Mouse (Mus musculus): ENCODE data around the gene Tap1. TPM values are rescaled to one million over a fixed set of nuclear protein-coding genes. Genes with fewer than 3 reads are reported as not detected.

The Tap1 gene
- polyA plus RNA-seq, 1 experiment from 2014 or later: 4.2 TPM

DNA sequence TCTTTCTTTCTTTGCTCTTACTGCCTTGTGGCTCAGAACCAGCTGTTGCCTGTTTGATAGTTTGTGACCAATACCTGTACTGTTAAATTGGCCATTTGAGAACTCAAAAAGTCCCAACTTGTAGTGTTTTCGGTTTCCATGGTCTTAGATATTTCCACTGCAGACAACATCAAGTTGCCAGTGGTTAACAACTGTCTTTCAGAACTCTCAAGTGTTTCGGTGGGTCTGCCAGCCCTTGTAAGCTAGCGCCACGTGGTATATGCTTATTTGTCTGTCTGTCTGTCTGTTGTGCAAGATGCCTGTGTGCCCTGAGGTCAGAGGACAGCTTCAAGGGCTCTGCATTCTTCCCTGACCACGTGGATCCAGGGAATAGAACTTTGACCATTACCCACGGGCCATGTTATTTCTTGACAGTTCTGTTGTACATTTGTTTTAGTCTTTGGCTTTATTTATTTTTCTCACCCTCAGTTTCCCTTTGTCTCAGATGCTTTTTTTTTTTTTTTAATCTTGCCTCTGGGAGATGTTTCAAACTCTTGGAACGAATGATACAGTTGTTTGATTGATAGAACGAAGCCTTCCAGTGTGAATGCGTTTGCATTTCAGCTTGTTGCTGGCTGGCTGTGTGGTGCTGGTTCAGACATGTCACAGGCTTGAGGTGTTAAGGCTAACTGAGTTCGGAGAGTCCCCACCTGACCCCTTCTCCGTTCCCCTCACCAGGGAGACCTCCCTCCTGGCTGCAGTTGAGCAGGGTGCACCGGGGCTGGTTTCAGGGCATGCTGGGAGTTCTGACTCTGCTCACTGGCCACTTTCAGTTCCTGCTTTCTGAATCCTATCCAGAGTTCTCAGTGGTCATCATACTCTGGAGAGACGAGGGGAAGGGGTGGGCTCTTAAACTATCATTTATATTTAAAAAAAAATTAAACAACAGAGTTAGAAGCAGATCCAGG is 7.2 kb upstream of the Tap1 start:
- H3K9ac ChIP-seq: no peak overlapping the region
- H3K9me3 ChIP-seq (replicated peaks): no peaks in the 10 kb centered on the region
- 0 out of 2 replicates have a peak, but pooled peaks cover 1% of the 10 kb centered on the region for H3K27me3 ChIP-seq
- H3K4me2 ChIP-seq: no peak overlapping the region
- H3K27ac ChIP-seq (replicated peaks): no peak overlapping the region
- no peaks in the 10 kb centered on the region for H3K36me3 ChIP-seq (replicated peaks)
- peaks cover 7% of the 10 kb centered on the region; the same call in 1 of the 2 replicates for H3K4me1 ChIP-seq (replicated peaks)
- WGBS (ENCODE audit: insufficient replicate concordance): 47% methylated on average over 13 of the region's 13 CpGs
- H3K4me3 ChIP-seq (replicated peaks): no peak overlapping the region
- ATAC-seq (ENCODE audit: insufficient read depth): no peak

GRCm38 (mm10) chr17:34183564-34184219 is 3.7 kb upstream of the Tap1 start:
- 51% methylated on average over 15 of the region's 15 CpGs for WGBS (ENCODE audit: insufficient replicate concordance)

DNA sequence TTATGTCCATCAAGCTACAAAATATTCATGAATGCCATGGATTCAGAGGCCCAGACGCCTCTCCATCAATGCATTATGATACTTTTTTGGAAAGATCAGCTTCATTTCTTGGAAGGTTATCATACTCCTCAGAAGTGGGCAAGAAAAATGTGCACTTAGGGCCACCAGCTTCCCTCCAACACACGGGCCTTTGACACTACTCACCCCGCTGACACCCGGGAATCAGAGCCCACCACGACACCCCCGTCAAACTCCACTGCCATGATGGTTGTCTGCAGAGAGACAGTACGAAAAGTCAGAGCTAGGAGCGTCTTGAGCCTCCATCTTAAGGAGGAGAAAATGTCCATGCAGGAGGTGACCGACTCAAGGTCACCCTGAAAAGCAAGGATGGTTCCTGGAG is 1.8 kb upstream of the Tap1 start:
- Histone ChIP-seq H3K36me3 (replicated peaks) (no peaks in the 10 kb centered on the region), H3K27ac (replicated peaks) (no peak overlapping the region), H3K4me3 (replicated peaks) (no peak overlapping the region), H3K9ac (no peak overlapping the region), H3K27me3 (peaks cover 26% of the 10 kb centered on the region), H3K4me1 (replicated peaks) (peaks cover 27% of the 10 kb centered on the region), H3K9me3 (replicated peaks) (no peaks in the 10 kb centered on the region), H3K4me2 (no peak overlapping the region)
- no peak for ATAC-seq (ENCODE audit: insufficient read depth)
- WGBS (ENCODE audit: insufficient replicate concordance): 73% methylated on average over 9 of the region's 9 CpGs

More at GRCm38 (mm10) chr17:34183564-34184219, 3.7 kb upstream of the Tap1 start:
- Histone ChIP-seq H3K27ac (replicated peaks) (no peak overlapping the region), H3K9me3 (replicated peaks) (no peaks in the 10 kb centered on the region), H3K9ac (no peak overlapping the region), H3K27me3 (peaks cover 22% of the 10 kb centered on the region), H3K4me1 (replicated peaks) (peaks cover 29% of the 10 kb centered on the region), H3K4me3 (replicated peaks) (no peak overlapping the region), H3K36me3 (replicated peaks) (no peaks in the 10 kb centered on the region), H3K4me2 (no peak overlapping the region)
- ATAC-seq (ENCODE audit: insufficient read depth): no peak

DNA sequence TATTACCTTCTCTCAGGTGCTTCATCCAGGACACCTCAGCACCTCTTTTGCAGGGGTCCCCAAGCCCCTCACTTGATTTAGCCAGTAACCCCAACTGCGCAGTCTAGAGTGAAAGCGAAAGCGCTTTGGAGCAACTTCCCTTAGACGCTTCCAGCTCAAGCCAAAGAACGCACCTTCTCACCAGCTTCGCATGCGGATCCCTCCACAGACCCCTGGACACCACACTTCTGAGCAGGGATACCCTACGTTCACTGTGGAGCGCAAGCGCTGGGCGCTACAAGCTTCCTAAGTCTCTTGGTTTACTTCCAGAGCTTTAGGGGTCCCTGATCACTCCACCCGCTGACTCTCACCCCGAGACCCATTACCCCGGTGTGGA is 480 bp upstream of the Tap1 start:
- no peaks in the 10 kb centered on the region for H3K9me3 ChIP-seq (replicated peaks)
- 2% methylated on average over 14 of the region's 14 CpGs for WGBS (ENCODE audit: insufficient replicate concordance)
- H3K9ac ChIP-seq: peak overlapping the region; percentile 61
- H3K4me3 ChIP-seq (replicated peaks): peak overlapping the region; percentile 66
- no peaks in the 10 kb centered on the region for H3K36me3 ChIP-seq (replicated peaks)
- peaks cover 22% of the 10 kb centered on the region for H3K4me1 ChIP-seq (replicated peaks)
- no peak overlapping the region for H3K27ac ChIP-seq (replicated peaks)
- ATAC-seq (ENCODE audit: insufficient read depth): peak; percentile 20
- H3K4me2 ChIP-seq: peak overlapping the region; percentile 90
- peaks cover 26% of the 10 kb centered on the region for H3K27me3 ChIP-seq

DNA sequence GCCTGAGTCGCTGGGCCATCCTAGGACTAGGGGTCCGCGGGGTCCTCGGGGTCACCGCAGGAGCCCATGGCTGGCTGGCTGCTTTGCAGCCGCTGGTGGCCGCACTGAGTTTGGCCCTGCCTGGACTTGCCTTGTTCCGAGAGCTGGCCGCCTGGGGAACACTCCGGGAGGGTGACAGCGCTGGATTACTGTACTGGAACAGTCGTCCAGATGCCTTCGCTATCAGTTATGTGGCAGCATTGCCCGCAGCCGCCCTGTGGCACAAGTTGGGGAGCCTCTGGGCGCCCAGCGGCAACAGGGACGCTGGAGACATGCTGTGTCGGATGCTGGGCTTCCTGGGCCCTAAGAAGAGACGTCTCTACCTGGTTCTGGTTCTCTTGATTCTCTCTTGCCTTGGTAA is 657 bp downstream of the Tap1 start:
- peak overlapping the region; percentile 67; the same call in 1 of the 2 replicates for H3K27ac ChIP-seq (replicated peaks)
- peaks cover 32% of the 10 kb centered on the region for H3K27me3 ChIP-seq
- peak overlapping the region; percentile 66 for H3K4me3 ChIP-seq (replicated peaks)

DNA sequence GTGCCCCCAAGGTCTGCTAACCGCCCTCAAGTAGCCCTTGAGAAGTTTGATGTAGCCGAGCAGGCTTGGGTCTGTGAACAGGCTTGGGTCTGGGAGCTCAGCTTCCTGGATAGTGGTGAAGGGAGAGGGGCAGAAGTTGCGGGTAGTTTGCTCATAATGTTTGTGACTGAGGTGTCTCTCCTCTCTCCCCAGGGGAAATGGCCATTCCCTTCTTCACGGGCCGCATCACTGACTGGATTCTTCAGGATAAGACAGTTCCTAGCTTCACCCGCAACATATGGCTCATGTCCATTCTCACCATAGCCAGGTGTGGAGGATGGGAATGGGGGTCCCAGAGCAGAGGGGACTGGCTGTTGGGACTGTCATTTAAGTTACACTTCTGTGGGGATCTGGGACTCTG is 1.6 kb downstream of the Tap1 start:
- H3K4me3 ChIP-seq (replicated peaks): no peak overlapping the region
- H3K36me3 ChIP-seq (replicated peaks): no peaks in the 10 kb centered on the region
- no peak overlapping the region for H3K4me2 ChIP-seq
- no peaks in the 10 kb centered on the region for H3K9me3 ChIP-seq (replicated peaks)
- WGBS (ENCODE audit: insufficient replicate concordance): 66% methylated on average over 6 of the region's 6 CpGs
- no peak overlapping the region for H3K9ac ChIP-seq
- no peak for ATAC-seq (ENCODE audit: insufficient read depth)
- peaks cover 22% of the 10 kb centered on the region for H3K4me1 ChIP-seq (replicated peaks)
- H3K27ac ChIP-seq (replicated peaks): no peak overlapping the region
- peaks cover 34% of the 10 kb centered on the region for H3K27me3 ChIP-seq

More for the DNA sequence above, 657 bp downstream of the Tap1 start:
- H3K36me3 ChIP-seq (replicated peaks): no peaks in the 10 kb centered on the region
- WGBS (ENCODE audit: insufficient replicate concordance): under 1% methylated on average over 20 of the region's 20 CpGs
- peak overlapping the region; percentile 90 for H3K4me2 ChIP-seq
- peak; percentile 16; the same call in 1 of the 2 replicates for ATAC-seq (ENCODE audit: insufficient read depth)
- peak overlapping the region; percentile 61 for H3K9ac ChIP-seq
- H3K4me1 ChIP-seq (replicated peaks): peaks cover 22% of the 10 kb centered on the region
- H3K9me3 ChIP-seq (replicated peaks): no peaks in the 10 kb centered on the region

DNA sequence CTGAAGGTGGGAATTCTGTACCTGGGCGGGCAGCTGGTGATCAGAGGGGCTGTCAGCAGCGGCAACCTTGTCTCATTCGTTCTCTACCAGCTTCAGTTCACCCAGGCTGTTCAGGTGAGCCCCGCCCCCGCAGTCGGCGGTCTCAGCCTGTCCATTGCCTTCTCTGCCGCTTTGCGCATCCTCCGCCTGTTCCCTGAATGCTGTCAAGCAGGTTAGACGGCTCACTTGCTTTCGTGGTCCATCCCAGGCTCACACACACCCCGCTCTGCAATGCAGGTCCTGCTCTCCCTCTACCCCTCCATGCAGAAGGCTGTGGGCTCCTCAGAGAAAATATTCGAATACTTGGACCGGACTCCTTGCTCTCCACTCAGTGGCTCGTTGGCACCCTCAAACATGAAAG is 5.5 kb downstream of the Tap1 start:
- WGBS (ENCODE audit: insufficient replicate concordance): 58% methylated on average over 16 of the region's 16 CpGs
- ATAC-seq (ENCODE audit: insufficient read depth): no peak
- Histone ChIP-seq H3K36me3 (replicated peaks) (no peaks in the 10 kb centered on the region), H3K9ac (no peak overlapping the region), H3K9me3 (replicated peaks) (no peaks in the 10 kb centered on the region), H3K27ac (replicated peaks) (no peak overlapping the region), H3K4me1 (replicated peaks) (peaks cover 22% of the 10 kb centered on the region), H3K4me3 (replicated peaks) (no peak overlapping the region), H3K27me3 (peaks cover 50% of the 10 kb centered on the region), H3K4me2 (no peak overlapping the region)

- Histone ChIP-seq H3K9me3 (replicated peaks) (no peaks in the 10 kb centered on the region), H3K4me2 (no peak overlapping the region), H3K27ac (replicated peaks) (no peak overlapping the region), H3K36me3 (replicated peaks) (no peaks in the 10 kb centered on the region), H3K4me3 (replicated peaks) (no peak overlapping the region), H3K27me3 (peaks cover 53% of the 10 kb centered on the region), H3K4me1 (replicated peaks) (peaks cover 16% of the 10 kb centered on the region), H3K9ac (no peak overlapping the region)
- 58% methylated on average over 8 of the region's 8 CpGs for WGBS (ENCODE audit: insufficient replicate concordance)
- no peak for ATAC-seq (ENCODE audit: insufficient read depth)
Measured at GRCm38 (mm10) chr17:34193468-34193867, 6.1 kb downstream of the Tap1 start.

- Histone ChIP-seq H3K4me1 (replicated peaks) (peaks cover 16% of the 10 kb centered on the region), H3K27ac (replicated peaks) (no peak overlapping the region), H3K4me2 (no peak overlapping the region), H3K4me3 (replicated peaks) (no peak overlapping the region), H3K27me3 (peaks cover 62% of the 10 kb centered on the region), H3K9ac (no peak overlapping the region), H3K36me3 (replicated peaks) (no peaks in the 10 kb centered on the region), H3K9me3 (replicated peaks) (no peaks in the 10 kb centered on the region)
- no peak for ATAC-seq (ENCODE audit: insufficient read depth)
- 73% methylated on average over 4 of the region's 4 CpGs for WGBS (ENCODE audit: insufficient replicate concordance)
Measured at GRCm38 (mm10) chr17:34194723-34195122, 7.4 kb downstream of the Tap1 start.

- Histone ChIP-seq H3K4me1 (replicated peaks) (peaks cover 16% of the 10 kb centered on the region), H3K9ac (no peak overlapping the region), H3K36me3 (replicated peaks) (no peaks in the 10 kb centered on the region), H3K27me3 (peaks cover 69% of the 10 kb centered on the region), H3K9me3 (replicated peaks) (no peaks in the 10 kb centered on the region), H3K27ac (replicated peaks) (no peak overlapping the region), H3K4me3 (replicated peaks) (no peak overlapping the region), H3K4me2 (peak overlapping the region; percentile 73)
- WGBS (ENCODE audit: insufficient replicate concordance): 9% methylated on average over 12 of the region's 12 CpGs
- no peak for ATAC-seq (ENCODE audit: insufficient read depth)
Measured at GRCm38 (mm10) chr17:34196491-34196890, 9.1 kb downstream of the Tap1 start.

All from liver, embryonic 15.5 days (tissue).